Mouse (Mus musculus) heart, embryonic 13.5 days (tissue): Measurements from ENCODE around the gene Dapk2. TPM values are rescaled to one million over a fixed set of nuclear protein-coding genes. Genes with fewer than 3 reads are reported as not detected.

Experiments used
- ATAC-seq: fragments of 200-750 bp; cut with Nextera tagmentation; 2 replicates; pipeline ENCODE4 v1.8.0; 2017; ENCODE audit warnings: moderate TSS enrichment; ENCODE audit not compliant: insufficient number of reproducible peaks, low FRiP score, low TSS enrichment; ENCODE audit errors: extremely low read depth
- H3K27ac ChIP-seq: fragments of 300-500 bp; sonication (generic); replicated peaks from 2 replicates; pipeline ENCODE4 v1.5.1; 2015; ENCODE audit warnings: moderate library complexity, mild to moderate bottlenecking, inconsistent platforms
- H3K27me3 ChIP-seq: fragments of 300-500 bp; sonication (generic); replicated peaks from 2 replicates; pipeline ENCODE4 v1.6.1; 2015; ENCODE audit warnings: mild to moderate bottlenecking, inconsistent platforms
- H3K36me3 ChIP-seq: fragments of 300-500 bp; sonication (generic); 2 replicates; pipeline ENCODE4 v1.6.1; 2015; ENCODE audit warnings: mild to moderate bottlenecking, inconsistent platforms
- H3K4me1 ChIP-seq: fragments of 300-500 bp; sonication (generic); 2 replicates; pipeline ENCODE4 v1.6.1; 2015; ENCODE audit warnings: inconsistent platforms
- H3K4me2 ChIP-seq: fragments of 300-500 bp; sonication (generic); 2 replicates; pipeline ENCODE4 v1.6.1; 2015; ENCODE audit warnings: inconsistent platforms, mild to moderate bottlenecking, moderate library complexity
- H3K4me3 ChIP-seq: fragments of 300-500 bp; sonication (generic); 2 replicates; pipeline ENCODE4 v1.5.1; 2015; ENCODE audit warnings: moderate library complexity, mild to moderate bottlenecking, inconsistent platforms
- H3K9ac ChIP-seq: fragments of 300-500 bp; sonication (generic); 2 replicates; pipeline ENCODE4 v1.6.1; 2015; ENCODE audit warnings: inconsistent platforms, mild to moderate bottlenecking, moderate library complexity
- H3K9me3 ChIP-seq: fragments of 300-500 bp; sonication (generic); 2 replicates; pipeline ENCODE4 v1.6.1; 2016; ENCODE audit warnings: inconsistent platforms
- WGBS: fragments of 180-500 bp; shearing (Covaris S2); methylation state at CpG from one replicate; pipeline ENCODE4 v1.1.7; 2015; ENCODE audit warnings: mixed read lengths; 5-methylcytosine and 5-hydroxymethylcytosine counted together
- polyA plus RNA-seq: library from polyadenylated mRNA; unstranded; fragments of >200 nt; fragmentation: Nextera tagmentation; extraction: Ambion mirVana; gene quantifications from 2 replicates; pipeline ENCODE4 v1.2.1, GENCODE M21; 2015

Dapk2 gene
- polyA plus RNA-seq, 1 experiment from 2014 or later, result 4.5 TPM

DNA sequence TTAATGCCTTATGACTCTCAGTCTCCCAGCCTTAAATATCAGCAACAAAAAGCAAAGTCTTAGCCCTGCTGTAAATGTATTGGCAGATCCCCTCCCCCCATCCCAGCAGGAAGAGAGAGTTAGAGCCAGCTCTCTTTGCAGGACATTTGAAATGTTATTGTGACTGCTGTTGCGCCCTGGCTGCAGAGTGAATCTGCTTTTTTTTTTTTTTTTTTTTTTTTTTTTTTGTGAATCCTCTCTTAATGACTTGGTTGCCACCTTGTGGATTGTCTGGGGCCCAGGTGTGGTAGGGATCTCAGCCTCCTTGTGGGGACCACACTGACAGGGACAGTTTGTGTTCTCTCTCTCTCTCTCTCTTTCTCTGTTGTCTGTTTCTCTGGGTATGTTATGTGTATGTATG is 31.0 kb downstream of the Dapk2 start:
- H3K4me1 ChIP-seq, result peaks cover 13% of the 10 kb centered on the region
- 73% methylated on average over 1 of the region's 1 CpGs for WGBS
- no peak overlapping the region for H3K9ac ChIP-seq
- H3K9me3 ChIP-seq, result no peaks in the 10 kb centered on the region
- H3K4me3 ChIP-seq, result no peak overlapping the region
- H3K27me3 ChIP-seq, result no peaks in the 10 kb centered on the region
- no peaks in the 10 kb centered on the region for H3K36me3 ChIP-seq
- H3K27ac ChIP-seq, result no peak overlapping the region
- no peak for ATAC-seq
- H3K4me2 ChIP-seq, result no peak overlapping the region

DNA sequence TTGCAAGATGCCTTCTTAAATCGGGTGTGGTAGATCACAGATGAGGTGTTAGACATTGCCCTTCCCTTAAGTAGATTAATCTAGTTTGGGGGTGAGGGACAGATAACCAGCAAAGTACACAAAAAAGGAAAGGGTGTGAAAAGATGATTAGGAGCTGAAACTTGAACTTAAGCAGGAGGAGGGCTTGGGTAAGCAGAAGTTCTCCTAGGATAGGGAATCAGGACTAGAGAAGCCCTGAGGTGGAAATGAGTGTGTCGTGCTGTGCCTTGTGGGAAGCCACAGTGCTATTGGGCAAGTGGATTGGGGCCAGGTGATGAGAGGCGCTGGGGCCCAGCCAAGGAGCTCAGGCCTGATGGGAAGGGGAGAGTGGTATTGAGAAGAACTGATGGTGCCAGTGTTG is 36.0 kb downstream of the Dapk2 start:
- no peaks in the 10 kb centered on the region for H3K27me3 ChIP-seq
- no peak overlapping the region for H3K27ac ChIP-seq
- no peaks in the 10 kb centered on the region for H3K36me3 ChIP-seq
- H3K4me1 ChIP-seq, result peaks cover 13% of the 10 kb centered on the region; the same call in 1 of the 2 replicates
- WGBS, result 46% methylated on average over 3 of the region's 3 CpGs
- no peak for ATAC-seq
- no peak overlapping the region for H3K4me2 ChIP-seq
- H3K9ac ChIP-seq, result no peak overlapping the region
- no peak overlapping the region for H3K4me3 ChIP-seq
- H3K9me3 ChIP-seq, result no peaks in the 10 kb centered on the region

DNA sequence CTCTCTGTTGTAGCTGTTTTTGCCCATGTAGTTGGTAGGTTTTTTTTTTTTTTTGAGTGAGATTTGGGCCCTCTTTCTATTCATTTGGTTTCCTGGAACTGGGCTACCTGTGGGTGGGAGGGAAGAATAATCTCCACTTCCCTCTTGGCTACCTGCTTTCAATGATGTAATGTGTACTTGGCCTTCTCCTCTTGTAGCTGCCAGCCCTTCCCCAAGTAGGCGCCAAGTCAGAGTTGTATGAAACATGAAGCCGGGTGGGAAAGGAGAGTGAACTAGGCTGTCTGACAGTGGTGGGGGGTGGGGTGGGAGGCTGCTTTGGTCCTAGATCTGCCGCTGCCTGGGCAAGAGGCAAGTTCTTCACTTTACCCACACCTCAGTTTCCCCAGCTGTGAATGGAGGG is 38.5 kb downstream of the Dapk2 start:
- Histone ChIP-seq H3K27me3 (no peaks in the 10 kb centered on the region), H3K36me3 (no peaks in the 10 kb centered on the region), H3K27ac (no peak overlapping the region), H3K9me3 (no peaks in the 10 kb centered on the region), H3K4me2 (no peak overlapping the region), H3K4me1 (peaks cover 25% of the 10 kb centered on the region), H3K4me3 (no peak overlapping the region), H3K9ac (no peak overlapping the region)
- WGBS, result 44% methylated on average over 3 of the region's 3 CpGs
- ATAC-seq, result no peak

DNA sequence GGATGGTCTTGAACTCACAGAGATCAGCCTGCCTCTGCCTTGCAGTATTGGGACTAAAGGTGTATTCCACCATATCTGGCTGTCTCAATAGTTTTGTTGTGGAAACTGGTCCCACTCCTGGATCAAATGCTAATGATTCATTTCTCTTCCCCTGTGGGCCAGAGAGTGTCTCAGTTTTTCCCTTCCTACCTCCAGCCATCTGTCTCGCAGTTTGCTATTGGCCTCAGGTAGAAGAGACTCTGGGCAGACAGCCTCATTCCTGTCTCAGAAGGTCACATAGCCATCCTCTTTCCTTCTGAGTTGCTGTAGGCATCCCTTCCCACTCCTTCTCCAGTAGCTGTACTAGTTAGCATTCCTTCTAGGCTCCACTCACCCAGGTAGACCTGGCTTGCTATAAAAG is 40.5 kb downstream of the Dapk2 start:
- WGBS, result 75% methylated on average over 1 of the region's 1 CpGs
- ATAC-seq, result no peak

DNA sequence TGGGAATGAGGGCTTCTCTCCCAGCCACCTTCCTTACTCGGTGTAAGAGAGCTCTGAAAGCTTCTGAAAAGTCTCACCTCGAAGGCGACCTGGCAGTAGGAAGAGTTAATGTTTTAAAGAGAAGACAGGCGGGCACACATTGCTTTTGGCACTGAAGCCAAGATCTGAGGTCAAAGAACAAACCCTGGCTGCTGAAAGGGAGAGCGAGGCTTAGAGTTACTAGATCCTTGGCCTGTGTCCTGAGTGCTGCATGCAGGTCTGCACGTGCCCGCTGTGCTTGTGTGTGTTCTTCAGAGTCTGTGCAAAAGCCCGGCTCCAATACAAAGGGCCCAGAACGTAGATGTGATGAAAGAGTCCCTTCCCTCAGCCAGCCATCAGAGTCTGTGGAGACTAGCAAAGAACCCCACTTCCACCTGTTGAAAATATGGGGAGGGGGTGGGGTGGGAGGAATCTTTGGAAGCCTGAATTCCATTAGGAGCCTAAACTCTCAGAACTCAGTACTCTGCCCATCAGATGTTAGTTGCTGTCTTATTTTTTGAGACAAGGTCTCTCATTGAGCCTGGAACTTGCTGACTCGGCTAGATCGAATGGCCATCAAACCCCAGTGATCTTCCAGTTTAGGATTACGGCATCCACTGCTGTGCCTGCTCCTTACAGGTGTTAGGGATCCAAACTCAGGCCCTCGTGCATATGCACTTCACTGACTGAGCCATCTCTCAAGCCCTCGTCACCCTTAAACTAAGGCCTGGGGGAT is 41.8 kb downstream of the Dapk2 start:
- Histone ChIP-seq H3K4me3 (no peak overlapping the region), H3K4me1 (peaks cover 22% of the 10 kb centered on the region), H3K4me2 (no peak overlapping the region), H3K27me3 (no peaks in the 10 kb centered on the region), H3K27ac (no peak overlapping the region), H3K9me3 (no peaks in the 10 kb centered on the region), H3K36me3 (no peaks in the 10 kb centered on the region), H3K9ac (no peak overlapping the region)
- no peak for ATAC-seq
- 82% methylated on average over 14 of the region's 14 CpGs for WGBS

More for the DNA sequence above, 40.5 kb downstream of the Dapk2 start:
- no peak overlapping the region for H3K4me3 ChIP-seq
- H3K9me3 ChIP-seq, result no peaks in the 10 kb centered on the region
- no peaks in the 10 kb centered on the region for H3K27me3 ChIP-seq
- peaks cover 28% of the 10 kb centered on the region for H3K4me1 ChIP-seq
- H3K27ac ChIP-seq, result no peak overlapping the region
- H3K9ac ChIP-seq, result no peak overlapping the region
- no peak overlapping the region for H3K4me2 ChIP-seq
- H3K36me3 ChIP-seq, result no peaks in the 10 kb centered on the region

DNA sequence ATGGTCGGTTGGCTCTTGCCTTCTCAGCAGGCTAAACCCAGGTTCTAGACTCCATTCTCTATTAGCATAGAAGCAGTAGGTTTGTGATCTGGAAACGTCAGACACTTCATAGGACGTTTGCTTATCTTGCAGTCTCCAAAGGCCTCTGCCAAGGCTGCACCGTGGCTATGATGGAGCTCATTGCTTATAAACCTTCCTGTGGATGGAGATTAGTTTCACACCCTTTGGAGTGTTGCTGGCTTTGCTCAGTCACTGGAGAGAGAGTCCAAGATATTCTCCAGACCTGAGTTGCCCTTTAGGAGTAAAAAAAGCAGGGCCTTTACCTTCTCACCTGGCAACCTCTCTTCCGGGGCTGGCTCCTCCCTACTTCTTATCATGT is 42.4 kb downstream of the Dapk2 start:
- Histone ChIP-seq H3K36me3 (no peaks in the 10 kb centered on the region), H3K4me1 (peaks cover 22% of the 10 kb centered on the region), H3K9ac (no peak overlapping the region), H3K27ac (no peak overlapping the region), H3K4me3 (no peak overlapping the region), H3K4me2 (no peak overlapping the region), H3K27me3 (no peaks in the 10 kb centered on the region), H3K9me3 (no peaks in the 10 kb centered on the region)
- WGBS, result 30% methylated on average over 5 of the region's 5 CpGs
- ATAC-seq, result no peak

DNA sequence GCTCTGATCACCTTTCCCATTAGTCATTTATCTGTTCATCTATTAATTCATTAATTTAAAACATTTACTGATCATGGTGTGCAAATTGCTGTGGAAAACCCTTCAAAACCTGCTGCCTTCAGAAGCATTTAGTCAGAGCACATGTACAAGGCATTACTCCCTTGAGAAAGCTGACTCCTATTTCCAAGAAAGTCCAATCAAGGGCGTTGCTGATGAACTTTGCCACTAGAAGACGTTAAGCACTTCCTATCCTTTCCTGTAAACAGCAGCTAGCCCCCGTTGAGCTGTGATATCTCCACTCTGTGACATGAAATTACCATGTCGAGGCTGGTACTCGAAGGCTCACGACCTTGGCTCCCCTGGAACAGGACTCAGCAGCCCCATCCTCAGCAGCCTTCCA is 43.6 kb downstream of the Dapk2 start:
- no peak for ATAC-seq

DNA sequence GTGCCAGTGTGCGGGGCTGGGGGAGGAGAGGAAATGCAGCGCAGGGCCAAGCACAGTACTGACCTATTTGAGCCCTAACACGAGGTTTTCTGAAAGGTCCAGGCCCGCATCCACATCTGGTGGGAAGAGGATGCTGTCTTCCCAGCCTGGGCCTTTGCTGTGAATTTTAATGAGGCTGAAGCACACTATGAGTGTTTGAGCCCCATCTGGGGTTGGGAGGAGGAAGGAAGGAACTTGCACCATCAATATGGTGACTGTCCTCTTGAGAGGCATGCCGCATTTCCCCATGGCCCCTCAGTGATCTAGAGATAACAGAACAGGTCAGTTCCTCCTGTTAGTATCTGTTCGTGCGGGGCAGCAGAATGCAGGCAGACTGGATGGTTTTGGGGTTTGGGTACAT is 44.4 kb downstream of the Dapk2 start:
- no peak overlapping the region for H3K4me2 ChIP-seq
- ATAC-seq, result no peak
- H3K27ac ChIP-seq, result no peak overlapping the region
- no peaks in the 10 kb centered on the region for H3K36me3 ChIP-seq
- H3K4me3 ChIP-seq, result no peak overlapping the region
- no peaks in the 10 kb centered on the region for H3K9me3 ChIP-seq
- H3K27me3 ChIP-seq, result no peaks in the 10 kb centered on the region
- peaks cover 40% of the 10 kb centered on the region for H3K4me1 ChIP-seq
- H3K9ac ChIP-seq, result no peak overlapping the region
- WGBS, result 71% methylated on average over 7 of the region's 7 CpGs

More for the DNA sequence above, 43.6 kb downstream of the Dapk2 start:
- Histone ChIP-seq H3K4me1 (peaks cover 33% of the 10 kb centered on the region), H3K27ac (no peak overlapping the region), H3K9ac (no peak overlapping the region), H3K9me3 (no peaks in the 10 kb centered on the region), H3K27me3 (no peaks in the 10 kb centered on the region), H3K4me3 (no peak overlapping the region), H3K36me3 (no peaks in the 10 kb centered on the region), H3K4me2 (no peak overlapping the region)
- 33% methylated on average over 6 of the region's 6 CpGs for WGBS

DNA sequence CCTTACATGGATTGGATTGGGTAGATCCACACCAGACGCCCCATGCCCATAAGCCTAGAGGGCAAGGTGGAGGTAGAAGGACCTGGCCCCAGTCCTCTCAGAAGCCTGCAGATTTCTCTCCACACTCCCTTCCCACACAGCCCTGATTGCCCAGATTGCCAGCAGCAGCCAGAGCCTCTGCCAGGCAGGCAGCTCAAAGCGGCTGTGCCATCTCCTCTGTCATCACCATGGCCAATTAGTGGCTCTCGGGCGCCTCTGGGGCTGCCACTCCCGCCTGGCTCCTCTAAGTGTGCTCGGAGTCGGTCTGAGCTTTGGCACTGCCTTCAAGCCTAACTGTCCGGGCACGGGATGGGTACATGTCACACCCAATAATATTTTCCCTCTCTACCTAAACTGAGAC is 47.7 kb downstream of the Dapk2 start:
- H3K4me1 ChIP-seq, result peaks cover 46% of the 10 kb centered on the region
- no peak overlapping the region for H3K27ac ChIP-seq
- no peak overlapping the region for H3K4me2 ChIP-seq
- H3K36me3 ChIP-seq, result no peaks in the 10 kb centered on the region
- H3K9ac ChIP-seq, result no peak overlapping the region
- no peaks in the 10 kb centered on the region for H3K9me3 ChIP-seq
- WGBS, result 82% methylated on average over 9 of the region's 9 CpGs
- no peaks in the 10 kb centered on the region for H3K27me3 ChIP-seq
- no peak for ATAC-seq
- H3K4me3 ChIP-seq, result no peak overlapping the region

DNA sequence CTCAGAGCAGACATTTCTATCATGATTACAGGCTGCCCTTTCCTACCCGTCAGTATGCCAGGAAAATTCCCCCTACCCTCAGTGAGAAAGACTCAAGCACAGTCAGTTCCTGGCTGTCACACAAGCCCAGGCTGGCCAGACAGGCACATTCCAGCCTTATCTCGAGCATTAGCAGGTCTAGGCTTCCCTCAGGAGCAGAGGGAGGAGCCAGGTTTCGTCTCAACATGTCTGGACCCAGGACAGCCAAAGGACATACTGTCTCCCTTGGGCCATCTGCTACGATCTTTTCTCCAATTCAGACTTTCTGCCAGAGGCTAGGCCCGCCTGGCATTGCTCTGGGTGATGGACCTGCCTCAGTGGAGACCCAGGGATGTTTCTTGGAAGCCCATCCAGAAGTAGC is 48.8 kb downstream of the Dapk2 start:
- H3K27me3 ChIP-seq, result no peaks in the 10 kb centered on the region
- no peak for ATAC-seq
- H3K4me1 ChIP-seq, result peaks cover 55% of the 10 kb centered on the region
- H3K36me3 ChIP-seq, result no peaks in the 10 kb centered on the region
- peak overlapping the region; percentile 30; the same call in 1 of the 2 replicates for H3K4me2 ChIP-seq
- H3K4me3 ChIP-seq, result no peak overlapping the region
- no peaks in the 10 kb centered on the region for H3K9me3 ChIP-seq
- WGBS, result 20% methylated on average over 5 of the region's 5 CpGs
- H3K27ac ChIP-seq, result peak overlapping the region; percentile 66
- peak overlapping the region; percentile 33; the same call in 1 of the 2 replicates for H3K9ac ChIP-seq

DNA sequence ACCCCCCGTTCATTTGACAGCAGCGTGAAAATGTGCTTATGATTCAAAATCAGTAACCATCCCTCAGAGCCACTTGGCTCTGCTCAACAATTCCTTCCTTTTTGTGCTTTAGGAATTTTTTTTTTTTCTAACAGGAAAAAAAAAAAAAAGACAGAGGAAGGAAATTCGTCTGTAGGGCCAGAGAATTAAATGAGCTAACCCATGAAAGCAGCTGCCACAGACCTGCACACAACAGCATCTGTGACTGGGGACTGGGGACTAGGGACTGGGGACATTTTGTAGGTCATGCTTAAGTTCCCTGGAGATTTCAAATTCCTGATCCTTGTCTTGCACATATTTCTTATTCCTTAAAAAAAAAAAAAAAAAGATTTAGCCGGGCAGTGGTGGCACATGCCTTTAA is 53.4 kb downstream of the Dapk2 start:
- peaks cover 81% of the 10 kb centered on the region for H3K4me1 ChIP-seq

DNA sequence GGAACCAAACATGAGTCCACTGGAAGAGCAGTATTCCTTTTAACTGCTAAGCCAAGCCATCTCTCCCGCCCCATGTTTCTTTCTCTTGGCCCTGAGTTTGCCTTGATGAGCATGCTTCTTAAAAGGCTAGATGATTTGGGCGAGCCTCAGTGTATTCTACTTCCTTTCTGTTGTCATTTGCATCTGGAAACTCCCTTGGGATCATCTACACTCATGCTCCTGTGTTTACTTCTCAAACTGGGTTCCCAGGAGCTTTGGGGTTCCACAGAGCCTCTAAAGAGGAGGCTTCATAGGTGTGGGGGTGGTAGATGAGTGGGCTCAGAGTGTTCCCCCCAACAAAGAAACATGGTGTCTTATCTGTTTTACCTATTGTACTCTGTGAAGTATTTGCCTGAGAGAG is 54.1 kb downstream of the Dapk2 start:
- Histone ChIP-seq H3K4me1 (peaks cover 76% of the 10 kb centered on the region), H3K4me3 (no peak overlapping the region), H3K4me2 (no peak overlapping the region), H3K9me3 (no peaks in the 10 kb centered on the region), H3K27me3 (no peaks in the 10 kb centered on the region), H3K36me3 (no peaks in the 10 kb centered on the region), H3K27ac (peak overlapping the region; percentile 72; the same call in 1 of the 2 replicates), H3K9ac (no peak overlapping the region)
- ATAC-seq, result no peak
- 80% methylated on average over 2 of the region's 2 CpGs for WGBS

More for the DNA sequence above, 53.4 kb downstream of the Dapk2 start:
- H3K9me3 ChIP-seq, result no peaks in the 10 kb centered on the region
- WGBS, result 46% methylated on average over 4 of the region's 4 CpGs
- H3K4me2 ChIP-seq, result no peak overlapping the region
- no peak overlapping the region for H3K4me3 ChIP-seq
- no peaks in the 10 kb centered on the region for H3K27me3 ChIP-seq
- ATAC-seq, result no peak
- H3K36me3 ChIP-seq, result no peaks in the 10 kb centered on the region
- H3K9ac ChIP-seq, result no peak overlapping the region
- 0 out of 2 replicates have a peak overlapping the region, but pooled peaks have one; percentile 72 for H3K27ac ChIP-seq
